ENCODE assay signal across 25 mouse cellular contexts in genomic region chr10:9786461-9786860, GRCm38 (mm10).
DNase-seq lines count a peak whose midpoint lies in the region; ATAC-seq lines count a peak whose summit lies in the region.
"Had no signal": no experiment of that assay in that cellular context is flagged by ENCODE, and none has a peak within 500 bp of the region (broad histone marks: within the 10 kb centered on the region; RNA-seq: fewer than 3 reads in every experiment).

No protein-coding gene starts in this region.

- intact Hi-C loops in heart, postnatal 14 days (cut with DNase I): no loop called here

- H3K27ac ChIP-seq in midbrain, embryonic 14.5 days (replicated peaks; ENCODE audit: low read depth, low read length): no peak overlapping the region
- no peak overlapping the region for H3K27ac ChIP-seq in midbrain, embryonic 11.5 days (ENCODE audit: low read depth, low read length)
- H3K27ac ChIP-seq: embryonic facial prominence, embryonic 13.5 days; forebrain, embryonic 10.5 days; forebrain, embryonic 13.5 days; gastrocnemius, adult 2 months; hindbrain, embryonic 10.5 days; hindbrain, embryonic 14.5 days; hindbrain, postnatal 0 days had no signal

- H3K9ac ChIP-seq in midbrain, embryonic 14.5 days (replicated peaks; ENCODE audit: low read length): no peak overlapping the region
- no peak overlapping the region for H3K9ac ChIP-seq in midbrain, embryonic 11.5 days (ENCODE audit: low read length)
- H3K9ac ChIP-seq: embryonic facial prominence, embryonic 13.5 days; forebrain, embryonic 13.5 days; hindbrain, embryonic 14.5 days had no signal

- no peak overlapping the region for H3K4me2 ChIP-seq in midbrain, embryonic 14.5 days (ENCODE audit: low read length)
- H3K4me2 ChIP-seq in midbrain, embryonic 11.5 days: no peak overlapping the region
- H3K4me2 ChIP-seq: embryonic facial prominence, embryonic 13.5 days; forebrain, embryonic 13.5 days; heart, embryonic 11.5 days; hindbrain, embryonic 14.5 days had no signal

- no peak overlapping the region for H3K4me3 ChIP-seq in midbrain, embryonic 14.5 days (replicated peaks; ENCODE audit: low read depth, low read length)
- no peak overlapping the region for H3K4me3 ChIP-seq in midbrain, embryonic 11.5 days (ENCODE audit: low read depth, low read length)
- H3K4me3 ChIP-seq: embryonic facial prominence, embryonic 13.5 days; forebrain, embryonic 10.5 days; forebrain, embryonic 13.5 days; gastrocnemius, adult 2 months; hindbrain, embryonic 10.5 days had no signal

- WGBS in midbrain, embryonic 14.5 days: 92% methylated on average over 11 of the region's 11 CpGs
- WGBS in midbrain, embryonic 11.5 days: 92% methylated on average over 11 of the region's 11 CpGs

- ATAC-seq in midbrain, embryonic 14.5 days (ENCODE audit: low FRiP score, low TSS enrichment): no peak
- ATAC-seq in midbrain, embryonic 11.5 days (ENCODE audit: low FRiP score): no peak
- ATAC-seq: forebrain, embryonic 13.5 days; forebrain, embryonic 16.5 days; hindbrain, postnatal 0 days; inflammation-experienced regulatory T-cells, adult 6 months had no signal

- peak; percentile 4 for DNase-seq in midbrain, embryonic 14.5 days
- no peak for DNase-seq in midbrain, embryonic 11.5 days (ENCODE audit: low spot score, missing footprints)
- DNase-seq in ES-CJ7 (ENCODE audit: low read depth, low spot score) (peak; percentile 71), NIH3T3 (ENCODE audit: low read depth) (peak; percentile 8), ZHBTc4 (ENCODE audit: low read depth, low spot score) (peak; percentile 42)
- DNase-seq in testis, postnatal 14 days (ENCODE audit: low spot score): no peak
- no peak for DNase-seq in heart, postnatal 14 days
- DNase-seq in thymus, adult 18-20 months: no peak
- DNase-seq: adrenal gland, adult 2 months; adrenal gland, postnatal 14 days; cerebellum, adult 11 months; cerebellum, adult 2 months; cerebellum, adult 9-11 months; gastrocnemius, adult 2 months; gastrocnemius, postnatal 14 days; heart, postnatal 36 days had no signal

- H3K36me3 ChIP-seq in midbrain, embryonic 14.5 days (ENCODE audit: control insufficient read depth, insufficient read depth, low read length): peaks cover 13% of the 10 kb centered on the region; the same call in 1 of the 2 replicates
- H3K36me3 ChIP-seq in midbrain, embryonic 11.5 days (ENCODE audit: control insufficient read depth, insufficient read depth, low read length): no peaks in the 10 kb centered on the region

- no peaks in the 10 kb centered on the region for H3K27me3 ChIP-seq in midbrain, embryonic 14.5 days (ENCODE audit: control insufficient read depth, insufficient read depth, low read length)
- H3K27me3 ChIP-seq in midbrain, embryonic 11.5 days (ENCODE audit: control insufficient read depth, insufficient read depth, low read length): no peaks in the 10 kb centered on the region
- H3K27me3 ChIP-seq: embryonic facial prominence, embryonic 13.5 days; forebrain, embryonic 13.5 days had no signal

- H3K4me1 ChIP-seq in midbrain, embryonic 14.5 days (ENCODE audit: control insufficient read depth, insufficient read depth, low read length): no peaks in the 10 kb centered on the region
- H3K4me1 ChIP-seq in midbrain, embryonic 11.5 days (ENCODE audit: control insufficient read depth, insufficient read depth, low read length): no peaks in the 10 kb centered on the region
- H3K4me1 ChIP-seq: embryonic facial prominence, embryonic 13.5 days; forebrain, embryonic 10.5 days; forebrain, embryonic 13.5 days; hindbrain, embryonic 10.5 days had no signal

- H3K9me3 ChIP-seq in midbrain, embryonic 14.5 days (ENCODE audit: control insufficient read depth, low read length): no peaks in the 10 kb centered on the region
- no peaks in the 10 kb centered on the region for H3K9me3 ChIP-seq in midbrain, embryonic 11.5 days (ENCODE audit: control insufficient read depth, low read length)
- H3K9me3 ChIP-seq: embryonic facial prominence, embryonic 13.5 days; forebrain, embryonic 10.5 days; forebrain, embryonic 13.5 days; hindbrain, embryonic 10.5 days had no signal

Comparison
In these comparisons a context has a peak if more than half of its experiments do, and no peak if none do; other contexts are left out.
1. DNase-seq: peak in midbrain, embryonic 14.5 days (single experiment), ES-CJ7 (single experiment), NIH3T3 (single experiment) and ZHBTc4 (single experiment); none in midbrain, embryonic 11.5 days (single experiment), testis, postnatal 14 days (single experiment), heart, postnatal 14 days (0 of 2) and thymus, adult 18-20 months (0 of 2).